Mouse (Mus musculus): Measurements from ENCODE around the gene Mbnl1. TPM values are rescaled to one million over a fixed set of nuclear protein-coding genes. Genes with fewer than 3 reads are reported as not detected.

Mbnl1 gene
- total RNA-seq, 2 experiments from 2014 or later = 142 to 145 TPM

DNA sequence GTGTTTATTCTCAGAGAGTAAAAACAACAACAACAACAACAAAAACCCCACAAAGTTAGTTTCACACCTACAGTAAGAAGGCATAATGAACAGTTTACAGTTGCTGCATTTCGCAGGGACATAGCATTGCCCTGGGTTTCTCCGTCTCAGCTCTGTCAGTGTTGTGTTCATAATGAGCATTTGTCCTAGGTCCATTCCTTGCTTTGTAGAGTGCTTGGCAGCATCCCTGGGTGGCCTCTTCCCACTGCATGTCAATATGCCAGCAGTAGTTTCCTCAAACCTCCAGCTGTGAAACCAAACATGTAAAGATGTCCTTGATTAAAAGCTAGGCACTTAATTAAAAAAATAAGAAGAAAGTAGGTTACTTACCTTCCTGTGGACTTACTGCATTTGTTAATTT, 91.6 kb downstream of the Mbnl1 start:
- DNase-seq (ENCODE audit: extremely low spot score in 1 of 2, low spot score in 2 of 2) = no peak
- H3K4me3 ChIP-seq = no peak overlapping the region
- TF ChIP-seq CTCF (IDR thresholded peaks at IDR 0.05) = no peak
- peak overlapping the region; percentile 37; the same call in 1 of the 2 replicates for H3K27ac ChIP-seq
- intact Hi-C loops (cut with DNase I) = no loop called here

GRCm38 (mm10) chr3:60565204-60565603, 92.6 kb downstream of the Mbnl1 start:
- Histone ChIP-seq H3K4me3 (no peak overlapping the region), H3K27ac (no peak overlapping the region)
- intact Hi-C loops (cut with DNase I) = no loop called here
- no peak for TF ChIP-seq CTCF (IDR thresholded peaks at IDR 0.05)
- no peak for DNase-seq (ENCODE audit: extremely low spot score in 1 of 2, low spot score in 2 of 2)

GRCm38 (mm10) chr3:60565950-60566349, 93.3 kb downstream of the Mbnl1 start:
- H3K27ac ChIP-seq = peak overlapping the region; percentile 30; the same call in 1 of the 2 replicates
- no peak for TF ChIP-seq CTCF (IDR thresholded peaks at IDR 0.05)
- intact Hi-C loops (cut with DNase I) = no loop called here
- H3K4me3 ChIP-seq = no peak overlapping the region
- DNase-seq (ENCODE audit: extremely low spot score in 1 of 2, low spot score in 2 of 2) = no peak

DNA sequence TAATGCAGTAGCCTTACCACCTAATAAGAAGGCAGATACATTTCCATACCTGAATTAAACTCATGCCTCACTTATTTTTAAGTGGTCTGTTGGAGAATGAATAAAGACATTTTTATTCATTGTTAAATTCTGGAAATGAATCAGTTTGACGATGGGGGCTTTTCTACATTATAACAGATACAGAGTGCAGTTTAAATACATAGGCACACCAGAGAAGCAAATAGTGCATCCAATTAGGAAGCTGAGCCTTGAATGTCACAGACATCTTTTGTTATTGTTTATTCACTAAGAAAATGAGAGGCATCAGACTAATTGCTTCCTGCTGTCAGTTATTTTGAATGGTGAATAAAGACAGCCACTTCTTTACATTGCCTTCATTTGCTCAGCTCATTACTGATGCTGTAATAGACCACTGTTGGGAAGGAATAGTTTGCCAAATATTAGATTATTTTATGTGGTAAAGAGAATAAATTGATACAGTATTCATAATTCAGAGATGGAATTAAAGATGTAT, 95.6 kb downstream of the Mbnl1 start:
- DNase-seq (ENCODE audit: extremely low spot score in 1 of 2, low spot score in 2 of 2) = no peak
- Histone ChIP-seq H3K27ac (peak overlapping the region; percentile 7; the same call in 1 of the 2 replicates), H3K4me3 (no peak overlapping the region)
- no peak for TF ChIP-seq CTCF (IDR thresholded peaks at IDR 0.05)
- intact Hi-C loops (cut with DNase I) = no loop called here

- intact Hi-C loops (cut with DNase I) = no loop called here
- Histone ChIP-seq H3K27ac (peak overlapping the region; percentile 7), H3K4me3 (no peak overlapping the region)
- TF ChIP-seq CTCF (IDR thresholded peaks at IDR 0.05) = no peak
- DNase-seq (ENCODE audit: extremely low spot score in 1 of 2, low spot score in 2 of 2) = no peak
These were observed 96.4 kb downstream of the Mbnl1 start for GRCm38 (mm10) chr3:60568801-60569568.

GRCm38 (mm10) chr3:60569781-60570180, 97.2 kb downstream of the Mbnl1 start:
- Histone ChIP-seq H3K4me3 (no peak overlapping the region), H3K27ac (peak overlapping the region; percentile 12)
- TF ChIP-seq CTCF (IDR thresholded peaks at IDR 0.05) = no peak
- intact Hi-C loops (cut with DNase I) = loop anchor here (5.0 kb wide), 1 partner anchor 42 kb away; no protein-coding TSS in a partner anchor
- DNase-seq (ENCODE audit: extremely low spot score in 1 of 2, low spot score in 2 of 2) = no peak

DNA sequence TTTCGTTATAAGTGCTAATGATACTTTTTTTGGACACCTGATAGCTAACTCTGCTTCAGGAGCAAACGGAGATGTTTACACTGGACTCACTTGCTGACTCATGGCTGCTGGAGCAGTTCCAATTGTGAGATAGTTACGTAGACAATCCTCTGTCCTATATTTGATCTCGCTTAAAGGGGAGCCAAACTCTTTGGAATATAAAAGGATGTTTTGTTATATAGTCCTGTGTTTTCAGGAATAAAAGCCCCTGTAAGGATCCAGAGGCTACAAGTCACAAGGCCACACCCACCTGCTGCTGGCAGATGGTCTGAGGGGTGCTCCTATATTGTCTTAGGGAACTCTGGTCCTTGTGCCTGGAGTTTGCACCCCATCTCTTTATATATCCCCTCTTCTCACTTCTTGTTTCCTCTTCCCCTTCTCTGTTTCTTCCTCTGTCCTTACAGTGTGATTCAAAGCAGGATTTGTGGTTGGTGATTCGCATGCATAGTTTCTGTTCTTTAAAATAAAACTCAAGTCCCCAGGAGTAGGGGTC, 97.9 kb downstream of the Mbnl1 start:
- Histone ChIP-seq H3K27ac (peak overlapping the region; percentile 12), H3K4me3 (no peak overlapping the region)
- TF ChIP-seq CTCF (IDR thresholded peaks at IDR 0.05) = no peak
- DNase-seq (ENCODE audit: extremely low spot score in 1 of 2, low spot score in 2 of 2) = peak in 1 of 2 experiments; percentile 51
- intact Hi-C loops (cut with DNase I) = loop anchor here (5.0 kb wide), 1 partner anchor 43 kb away; no protein-coding TSS in a partner anchor

DNA sequence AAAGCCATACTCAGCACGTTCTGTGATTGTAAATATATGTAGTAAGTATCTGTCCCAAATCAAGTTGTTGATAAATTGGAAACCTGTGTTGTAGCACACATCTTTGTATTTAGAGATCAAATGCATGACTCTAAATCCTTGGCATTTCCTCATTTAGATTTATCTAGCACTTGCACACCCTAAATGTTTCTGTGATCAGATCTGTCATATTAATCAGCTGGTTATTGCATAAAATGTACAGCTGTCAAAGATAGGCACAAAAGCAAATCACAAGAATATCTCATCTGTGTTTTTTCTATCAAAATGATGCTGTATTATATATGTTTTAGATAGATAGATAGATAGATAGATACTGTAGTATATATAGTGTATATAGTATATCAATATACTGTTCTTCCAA, 98.9 kb downstream of the Mbnl1 start:
- no peak overlapping the region for H3K4me3 ChIP-seq
- DNase-seq (ENCODE audit: extremely low spot score in 1 of 2, low spot score in 2 of 2) = no peak
- no peak for TF ChIP-seq CTCF (IDR thresholded peaks at IDR 0.05)
- no peak overlapping the region; the same call in 1 of the 2 replicates for H3K27ac ChIP-seq
- intact Hi-C loops (cut with DNase I) = loop anchor here (5.0 kb wide), 1 partner anchor 44 kb away; no protein-coding TSS in a partner anchor

GRCm38 (mm10) chr3:60574199-60574598, 101.6 kb downstream of the Mbnl1 start:
- peak overlapping the region; percentile 51; the same call in 1 of the 2 replicates for H3K27ac ChIP-seq
- no peak overlapping the region for H3K4me3 ChIP-seq
- DNase-seq (ENCODE audit: extremely low spot score in 1 of 2, low spot score in 2 of 2) = no peak
- TF ChIP-seq CTCF (IDR thresholded peaks at IDR 0.05) = no peak
- intact Hi-C loops (cut with DNase I) = loop anchor here (5.0 kb wide), 1 partner anchor 47 kb away; no protein-coding TSS in a partner anchor

DNA sequence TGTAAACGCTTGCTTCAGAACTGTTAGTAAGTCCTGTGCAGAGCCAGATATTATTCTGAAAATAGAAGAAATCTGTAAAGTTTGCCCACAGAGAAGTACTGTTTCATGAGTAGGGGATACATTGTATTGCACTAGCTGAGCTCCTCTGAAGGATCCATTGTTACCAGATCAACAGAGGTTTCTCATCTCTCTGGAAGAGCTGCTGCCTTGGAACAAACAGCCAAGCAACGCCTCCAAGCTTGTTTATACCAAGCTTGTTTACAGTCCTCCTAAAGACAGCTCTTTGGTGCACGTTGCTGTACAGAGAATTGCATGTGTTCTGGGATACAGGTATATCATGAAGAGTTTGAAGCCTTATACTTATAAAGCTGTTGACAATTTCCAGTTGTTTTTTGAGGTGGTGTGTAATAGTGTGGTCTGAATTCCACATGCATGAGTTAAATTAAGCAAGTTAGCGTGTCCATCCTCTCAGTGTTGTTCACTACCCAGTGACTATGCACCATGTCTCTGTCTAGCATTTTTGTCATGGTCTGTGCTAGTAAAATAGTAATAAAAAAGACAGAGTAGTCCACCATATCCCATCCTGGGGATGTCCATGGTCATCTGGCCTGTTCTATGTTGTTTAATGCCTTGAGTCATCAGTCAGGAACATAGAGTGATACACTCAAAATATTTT, 102.4 kb downstream of the Mbnl1 start:
- no peak for DNase-seq (ENCODE audit: extremely low spot score in 1 of 2, low spot score in 2 of 2)
- intact Hi-C loops (cut with DNase I) = loop anchor here (5.0 kb wide), 1 partner anchor 48 kb away; no protein-coding TSS in a partner anchor
- peak overlapping the region; percentile 60 for H3K27ac ChIP-seq
- TF ChIP-seq CTCF (IDR thresholded peaks at IDR 0.05) = no peak
- H3K4me3 ChIP-seq = no peak overlapping the region

- Histone ChIP-seq H3K4me3 (peak overlapping the region; percentile 32; the same call in 1 of the 2 replicates), H3K27ac (peak overlapping the region; percentile 80)
- intact Hi-C loops (cut with DNase I) = no loop called here
- no peak for DNase-seq (ENCODE audit: extremely low spot score in 1 of 2, low spot score in 2 of 2)
- no peak for TF ChIP-seq CTCF (IDR thresholded peaks at IDR 0.05)
These were observed 103.3 kb downstream of the Mbnl1 start for GRCm38 (mm10) chr3:60575945-60576344.

Data from left cerebral cortex, adult 2 months (tissue).